In the genomic region with DNA sequence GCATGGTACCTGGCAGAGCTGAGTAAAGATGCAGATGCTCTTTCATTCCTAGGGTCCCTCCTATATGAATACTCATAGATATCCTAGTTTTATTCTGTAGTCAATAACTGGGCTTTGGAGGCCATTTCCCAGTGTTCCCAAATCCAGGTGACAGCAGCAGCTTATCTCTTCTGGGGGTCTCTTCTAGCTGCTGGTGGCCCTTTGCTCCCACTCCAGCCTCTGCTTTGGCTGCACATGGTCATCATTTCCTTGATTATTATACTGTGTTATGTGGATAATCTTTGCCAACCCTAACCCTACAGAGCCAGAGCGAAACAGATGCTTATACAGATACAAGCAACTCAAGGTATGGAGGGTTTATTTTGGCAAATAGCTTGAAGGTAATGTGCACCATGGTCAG, we compare ENCODE assay signal across 13 mouse cellular contexts. TPM values are rescaled to one million over a fixed set of nuclear protein-coding genes. Genes with fewer than 3 reads are reported as not detected.
"Had no signal": no experiment of that assay in that cellular context is flagged by ENCODE, and none has a peak within 500 bp of the region (broad histone marks: within the 10 kb centered on the region; RNA-seq: fewer than 3 reads in every experiment).

No protein-coding gene starts in this region.

- DNase-seq: retina, postnatal 1 day; right cerebral cortex, adult 18-20 months; right cerebral cortex, postnatal 14 days; right cerebral cortex, postnatal 25 days; right cerebral cortex, postnatal 4 days; spleen, adult 18-20 months; thymus, adult 18-20 months; thymus, adult 2 months; thymus, postnatal 14 days; thymus, postnatal 25 days; thymus, postnatal 36 days; thymus, postnatal 4 days had no signal

RNA-seq across cellular contexts. Expression of gene Tnp1, which starts 8.9 kb away (rescaled TPM):
- total RNA-seq: neutrophil, adult 5-6 weeks had no signal
